Mouse (Mus musculus) hindbrain, postnatal 0 days (tissue): ENCODE data around the gene Mastl. TPM values are rescaled to one million over a fixed set of nuclear protein-coding genes. Genes with fewer than 3 reads are reported as not detected.

Experiments used
- ATAC-seq: fragments of 200-750 bp; cut with Nextera tagmentation; 2 replicates; pipeline ENCODE4 v1.8.0; 2017; ENCODE audit warnings: mild to moderate bottlenecking, moderate TSS enrichment, moderate library complexity
- DNase-seq: peaks from one replicate; pipeline ENCODE4 v3.0.0-alpha.2; 2015; ENCODE audit warnings: low spot score
- H3K27ac ChIP-seq: fragments of 300-500 bp; sonication (generic); 2 replicates; pipeline ENCODE4 v1.5.1; 2014; ENCODE audit warnings: mild to moderate bottlenecking
- H3K27me3 ChIP-seq: fragments of 300-500 bp; sonication (generic); 2 replicates; pipeline ENCODE4 v1.6.1; 2014; ENCODE audit warnings: low read length, mixed read lengths; ENCODE audit not compliant: insufficient read depth
- H3K36me3 ChIP-seq: fragments of 300-500 bp; sonication (generic); 2 replicates; pipeline ENCODE4 v1.6.1; 2014; ENCODE audit warnings: low read length, mixed read lengths; ENCODE audit not compliant: insufficient read depth
- H3K4me1 ChIP-seq: fragments of 300-500 bp; sonication (generic); 2 replicates; pipeline ENCODE4 v1.6.1; 2014; ENCODE audit warnings: antibody characterized with exemption, low read length, mixed read lengths; ENCODE audit not compliant: insufficient read depth
- H3K4me2 ChIP-seq: fragments of 300-500 bp; sonication (generic); 2 replicates; pipeline ENCODE4 v1.6.1; 2014; ENCODE audit warnings: low read depth, mild to moderate bottlenecking, low read length, moderate library complexity, mixed read lengths
- H3K4me3 ChIP-seq: fragments of 300-500 bp; sonication (generic); 2 replicates; pipeline ENCODE4 v1.5.1; 2014; ENCODE audit warnings: low read length
- H3K9ac ChIP-seq: fragments of 300-500 bp; sonication (generic); replicated peaks from 2 replicates; pipeline ENCODE4 v1.6.1; 2014; ENCODE audit warnings: mild to moderate bottlenecking, low read length, moderate library complexity, mixed read lengths
- H3K9me3 ChIP-seq: fragments of 300-500 bp; sonication (generic); 2 replicates; pipeline ENCODE4 v1.6.1; 2016; ENCODE audit warnings: low read length, mixed read lengths
- CTCF ChIP-seq: IDR thresholded peaks from 2 replicates; pipeline ENCODE4 v1.5.1; 2016; ENCODE audit warnings: antibody characterized with exemption, control low read depth, low read depth
- WGBS: fragments of 180-500 bp; shearing (Covaris S2); extraction: QIAGEN DNeasy Blood & Tissue Kit; methylation state at CpG from one replicate; pipeline ENCODE4 v1.1.7; 2014; 5-methylcytosine and 5-hydroxymethylcytosine counted together
- polyA plus RNA-seq: library from polyadenylated mRNA; unstranded; fragments of >200 nt; fragmentation: Nextera tagmentation; extraction: Ambion mirVana; gene quantifications from 2 replicates; pipeline ENCODE4 v1.2.1, GENCODE M21; 2015
- total RNA-seq: library from RNA; depleted of rRNA; stranded (reverse); fragments of >200 nt; gene quantifications from 2 replicates; pipeline ENCODE4 v1.2.3, GENCODE M21; 2014

Gene Mastl
- total and polyA plus RNA-seq, 2 experiments from 2014 or later: 2.2 to 2.5 TPM

GRCm38 (mm10) chr2:23155199-23155621 is 614 bp downstream of the Mastl start:
- Histone ChIP-seq H3K27ac (0 out of 2 replicates have a peak overlapping the region, but pooled peaks have one; percentile 99), H3K9me3 (no peaks in the 10 kb centered on the region), H3K4me3 (peak overlapping the region; percentile 73), H3K9ac (peak overlapping the region; percentile 81), H3K36me3 (no peaks in the 10 kb centered on the region), H3K4me1 (peaks cover 16% of the 10 kb centered on the region; the same call in 1 of the 2 replicates), H3K27me3 (no peaks in the 10 kb centered on the region), H3K4me2 (peak overlapping the region; percentile 74)
- no peak for DNase-seq
- ATAC-seq: no peak
- 7% methylated on average over 5 of the region's 5 CpGs for WGBS
- no peak for TF ChIP-seq CTCF

GRCm38 (mm10) chr2:23119573-23119972 is 36.3 kb downstream of the Mastl start:
- no peak overlapping the region for H3K4me3 ChIP-seq
- DNase-seq: no peak
- no peak overlapping the region for H3K9ac ChIP-seq
- H3K4me1 ChIP-seq: no peaks in the 10 kb centered on the region
- TF ChIP-seq CTCF: no peak
- ATAC-seq: no peak
- H3K9me3 ChIP-seq: no peaks in the 10 kb centered on the region
- no peak overlapping the region for H3K27ac ChIP-seq
- H3K4me2 ChIP-seq: no peak overlapping the region
- H3K27me3 ChIP-seq: no peaks in the 10 kb centered on the region
- H3K36me3 ChIP-seq: peaks cover 4% of the 10 kb centered on the region; the same call in 1 of the 2 replicates

GRCm38 (mm10) chr2:23102266-23102665 is 53.6 kb downstream of the Mastl start:
- Histone ChIP-seq H3K27me3 (no peaks in the 10 kb centered on the region), H3K27ac (no peak overlapping the region), H3K4me1 (no peaks in the 10 kb centered on the region), H3K9ac (no peak overlapping the region), H3K4me2 (no peak overlapping the region), H3K36me3 (no peaks in the 10 kb centered on the region), H3K4me3 (no peak overlapping the region), H3K9me3 (no peaks in the 10 kb centered on the region)
- TF ChIP-seq CTCF: no peak
- no peak for DNase-seq
- no peak for ATAC-seq

- Histone ChIP-seq H3K9me3 (no peaks in the 10 kb centered on the region), H3K4me1 (no peaks in the 10 kb centered on the region), H3K36me3 (peaks cover 21% of the 10 kb centered on the region), H3K9ac (no peak overlapping the region), H3K27me3 (no peaks in the 10 kb centered on the region), H3K27ac (no peak overlapping the region), H3K4me2 (no peak overlapping the region), H3K4me3 (no peak overlapping the region)
- no peak for TF ChIP-seq CTCF
- DNase-seq (no peak), ATAC-seq (no peak)
Measured at GRCm38 (mm10) chr2:23097028-23097427, 58.8 kb downstream of the Mastl start.

GRCm38 (mm10) chr2:23092216-23092615 is 63.6 kb downstream of the Mastl start:
- Histone ChIP-seq H3K9ac (no peak overlapping the region), H3K4me3 (no peak overlapping the region), H3K4me1 (no peaks in the 10 kb centered on the region), H3K4me2 (no peak overlapping the region), H3K27ac (no peak overlapping the region), H3K27me3 (no peaks in the 10 kb centered on the region), H3K9me3 (no peaks in the 10 kb centered on the region), H3K36me3 (peaks cover 35% of the 10 kb centered on the region)
- no peak for ATAC-seq
- WGBS: 55% methylated on average over 5 of the region's 5 CpGs
- peak; percentile 73 for TF ChIP-seq CTCF
- peak; percentile 33 for DNase-seq

- H3K4me2 ChIP-seq: no peak overlapping the region
- DNase-seq: no peak
- H3K9me3 ChIP-seq: no peaks in the 10 kb centered on the region
- no peak overlapping the region for H3K27ac ChIP-seq
- H3K4me3 ChIP-seq: no peak overlapping the region
- no peak for TF ChIP-seq CTCF
- H3K36me3 ChIP-seq: peaks cover 21% of the 10 kb centered on the region
- no peaks in the 10 kb centered on the region for H3K4me1 ChIP-seq
- H3K9ac ChIP-seq: no peak overlapping the region
- 96% methylated on average over 8 of the region's 8 CpGs for WGBS
- no peak for ATAC-seq
- H3K27me3 ChIP-seq: no peaks in the 10 kb centered on the region
Measured at GRCm38 (mm10) chr2:23084540-23084939, 71.3 kb downstream of the Mastl start.

GRCm38 (mm10) chr2:23078588-23078987 is 77.2 kb downstream of the Mastl start:
- Histone ChIP-seq H3K4me2 (no peak overlapping the region), H3K36me3 (peaks cover 19% of the 10 kb centered on the region), H3K4me1 (no peaks in the 10 kb centered on the region), H3K27ac (no peak overlapping the region), H3K27me3 (no peaks in the 10 kb centered on the region), H3K9me3 (no peaks in the 10 kb centered on the region), H3K4me3 (no peak overlapping the region), H3K9ac (no peak overlapping the region)
- no peak for TF ChIP-seq CTCF
- no peak for ATAC-seq
- WGBS: 90% methylated on average over 2 of the region's 2 CpGs
- no peak for DNase-seq
